Mouse (Mus musculus): ENCODE data around the gene Psmd1.

- no peak for TF ChIP-seq CTCF (conservative IDR thresholded peaks at IDR 0.05; ENCODE audit: insufficient read depth, insufficient read length, low read depth, low read length)
- TF ChIP-seq POLR2A (IDR thresholded peaks at IDR 0.05; ENCODE audit: low read depth, low read length), result no peak
Measured at GRCm38 (mm10) chr1:86160059-86160458, 95.9 kb downstream of the Psmd1 start.
